Mouse (Mus musculus) embryonic fibroblast, embryonic 13.5 days (primary cell): ENCODE results near the gene Cacybp.

Source experiments
- CTCF ChIP-seq: IDR thresholded peaks from 2 replicates; pipeline ENCODE4 v1.5.1; 2011; ENCODE audit warnings: mild to moderate bottlenecking, control low read depth, low read length, moderate library complexity, borderline replicate concordance; ENCODE audit not compliant: insufficient read depth
- POLR2A ChIP-seq: IDR thresholded peaks from 2 replicates; pipeline ENCODE4 v1.6.1; 2011; ENCODE audit warnings: low read depth, mild to moderate bottlenecking, control low read depth, low read length, moderate library complexity

DNA sequence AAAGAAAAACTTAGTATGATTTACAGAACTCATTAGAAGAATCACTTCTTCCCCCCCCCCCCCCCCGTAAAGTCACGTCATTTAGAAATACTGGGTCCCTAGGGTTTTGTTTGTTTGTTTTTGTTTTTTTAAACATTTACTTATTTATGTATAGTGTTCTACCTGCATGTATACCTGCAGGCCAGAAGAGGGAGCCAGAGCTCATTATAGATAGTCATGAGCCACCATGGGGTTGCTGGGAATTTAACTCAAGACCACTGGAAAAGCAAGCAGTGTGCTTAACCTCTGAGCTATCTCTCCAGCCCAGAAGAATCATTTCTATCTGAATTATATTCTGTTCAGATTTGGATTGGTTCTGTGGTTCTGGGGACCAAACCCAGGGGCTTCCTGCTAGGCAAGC, 40.4 kb upstream of the Cacybp start:
- TF ChIP-seq POLR2A: no peak
- no peak for TF ChIP-seq CTCF
